ENCODE assay signal across 8 mouse cellular contexts in genomic region chr10:80146568-80147011, GRCm38 (mm10). TPM values are rescaled to one million over a fixed set of nuclear protein-coding genes. Genes with fewer than 3 reads are reported as not detected.
DNase-seq lines count a peak whose midpoint lies in the region; ATAC-seq lines count a peak whose summit lies in the region.

No protein-coding gene starts in this region.

- peaks cover 66% of the 10 kb centered on the region for H3K4me1 ChIP-seq in embryonic facial prominence, embryonic 10.5 days
- peaks cover 85% of the 10 kb centered on the region for H3K4me1 ChIP-seq in liver, embryonic 13.5 days (replicated peaks)

- peaks cover 61% of the 10 kb centered on the region for H3K36me3 ChIP-seq in embryonic facial prominence, embryonic 10.5 days (replicated peaks)
- H3K36me3 ChIP-seq in liver, embryonic 13.5 days, result peaks cover 56% of the 10 kb centered on the region

- peak overlapping the region; percentile 99 for H3K4me3 ChIP-seq in embryonic facial prominence, embryonic 10.5 days
- peak overlapping the region; percentile 91; the same call in 1 of the 2 replicates for H3K4me3 ChIP-seq in liver, embryonic 13.5 days (replicated peaks)

- WGBS in embryonic facial prominence, embryonic 10.5 days, result 67% methylated on average over 4 of the region's 4 CpGs
- 62% methylated on average over 4 of the region's 4 CpGs for WGBS in liver, embryonic 13.5 days (ENCODE audit: insufficient replicate concordance)

- DNase-seq in layer of hippocampus, adult 9-11 months, result peak; percentile 49
- DNase-seq in layer of hippocampus, postnatal 14 days (ENCODE audit: low spot score in 2 of 2), result no peak
- no peak for DNase-seq in embryonic facial prominence, embryonic 10.5 days (ENCODE audit: low spot score)
- peak; percentile 56 for DNase-seq in heart, postnatal 4 days
- DNase-seq in liver, embryonic 13.5 days, result no peak
- DNase-seq in urinary bladder, postnatal 14 days (ENCODE audit: low spot score), result no peak
- DNase-seq in left cerebral cortex, adult 9 months (ENCODE audit: low spot score in 2 of 2), result no peak
- DNase-seq in layer of hippocampus, adult 9-10 months (ENCODE audit: low spot score), result no peak

- peak overlapping the region; percentile 99 for H3K4me2 ChIP-seq in liver, embryonic 13.5 days

- peak overlapping the region; percentile 90 for H3K9ac ChIP-seq in liver, embryonic 13.5 days

- no peak for ATAC-seq in liver, embryonic 13.5 days (ENCODE audit: low read depth)

- H3K9me3 ChIP-seq in embryonic facial prominence, embryonic 10.5 days, result no peaks in the 10 kb centered on the region
- H3K9me3 ChIP-seq in liver, embryonic 13.5 days (replicated peaks), result no peaks in the 10 kb centered on the region

- no peaks in the 10 kb centered on the region for H3K27me3 ChIP-seq in embryonic facial prominence, embryonic 10.5 days (replicated peaks; ENCODE audit: low read depth, poor library complexity, severe bottlenecking)
- H3K27me3 ChIP-seq in liver, embryonic 13.5 days, result no peaks in the 10 kb centered on the region

- peak overlapping the region; percentile 100; the same call in 1 of the 2 replicates for H3K27ac ChIP-seq in embryonic facial prominence, embryonic 10.5 days (replicated peaks)
- H3K27ac ChIP-seq in liver, embryonic 13.5 days, result peak overlapping the region; percentile 98

RNA-seq across cellular contexts. Expression of gene Midn, which starts 1.5 kb away (rescaled TPM):
- 10 to 100 TPM; 90.9 to 100.0 TPM for total RNA-seq in layer of hippocampus, postnatal 14 days (2021)
- polyA plus RNA-seq in embryonic facial prominence, embryonic 10.5 days (2016; fragmentation: Nextera tagmentation; extraction: Ambion mirVana), result 22.2 TPM in 2 replicates
- total RNA-seq in heart, postnatal 4 days (2021), result 100 to 1,000 TPM; 145 to 163 TPM
- 3.0 and 3.3 TPM in 2 replicates for polyA plus RNA-seq in liver, embryonic 13.5 days (2015; fragmentation: Nextera tagmentation; extraction: Ambion mirVana)

RNA-seq across cellular contexts. Expression of gene Cbarp, which starts 6.0 kb away (rescaled TPM):
- 100 to 1,000 TPM; 401 to 436 TPM for total RNA-seq in layer of hippocampus, postnatal 14 days (2021)
- polyA plus RNA-seq in embryonic facial prominence, embryonic 10.5 days (2016; fragmentation: Nextera tagmentation; extraction: Ambion mirVana), result 4.9 and 8.5 TPM in 2 replicates
- 1 to 10 TPM; 3.7 to 5.1 TPM for total RNA-seq in heart, postnatal 4 days (2021)
- 0.54 and 0.69 TPM in 2 replicates for polyA plus RNA-seq in liver, embryonic 13.5 days (2015; fragmentation: Nextera tagmentation; extraction: Ambion mirVana)

RNA-seq across cellular contexts. Expression of gene Atp5d, which starts 8.2 kb away (rescaled TPM):
- 100 to 1,000 TPM; 397 to 417 TPM for total RNA-seq in layer of hippocampus, postnatal 14 days (2021)
- polyA plus RNA-seq in embryonic facial prominence, embryonic 10.5 days (2016; fragmentation: Nextera tagmentation; extraction: Ambion mirVana), result 491 and 493 TPM in 2 replicates
- 1,000 to 10,000 TPM in 1 of 2 experiments, 100 to 1,000 TPM in 1; 966 to 1,003 TPM for total RNA-seq in heart, postnatal 4 days (2021)
- 358 and 362 TPM in 2 replicates for polyA plus RNA-seq in liver, embryonic 13.5 days (2015; fragmentation: Nextera tagmentation; extraction: Ambion mirVana)

RNA-seq across cellular contexts. Expression of gene Cirbp, which starts 19.2 kb away (rescaled TPM):
- total RNA-seq in layer of hippocampus, postnatal 14 days (2021), result 100 to 1,000 TPM in 1 of 2 experiments, 10 to 100 TPM in 1; 93.5 to 126 TPM
- 93.2 and 110 TPM in 2 replicates for polyA plus RNA-seq in embryonic facial prominence, embryonic 10.5 days (2016; fragmentation: Nextera tagmentation; extraction: Ambion mirVana)
- total RNA-seq in heart, postnatal 4 days (2021), result 100 to 1,000 TPM; 163 to 193 TPM
- polyA plus RNA-seq in liver, embryonic 13.5 days (2015; fragmentation: Nextera tagmentation; extraction: Ambion mirVana), result 19.5 and 21.9 TPM in 2 replicates

RNA-seq across cellular contexts. Expression of gene 1600002K03Rik, which starts 26.2 kb away (rescaled TPM):
- 1 to 10 TPM; 5.1 to 5.2 TPM for total RNA-seq in layer of hippocampus, postnatal 14 days (2021)
- 10.8 and 12.0 TPM in 2 replicates for polyA plus RNA-seq in embryonic facial prominence, embryonic 10.5 days (2016; fragmentation: Nextera tagmentation; extraction: Ambion mirVana)
- total RNA-seq in heart, postnatal 4 days (2021), result 1 to 10 TPM; 1.9 to 4.9 TPM
- polyA plus RNA-seq in liver, embryonic 13.5 days (2015; fragmentation: Nextera tagmentation; extraction: Ambion mirVana), result 14.8 and 15.1 TPM in 2 replicates

Comparison
In these comparisons a context has a peak if more than half of its experiments do, and no peak if none do; other contexts are left out.
1. DNase-seq: peak in layer of hippocampus, adult 9-11 months (single experiment) and heart, postnatal 4 days (single experiment); none in layer of hippocampus, postnatal 14 days (0 of 2), embryonic facial prominence, embryonic 10.5 days (single experiment), liver, embryonic 13.5 days (single experiment), urinary bladder, postnatal 14 days (single experiment), left cerebral cortex, adult 9 months (0 of 2) and layer of hippocampus, adult 9-10 months (single experiment).
2. RNA of gene Cbarp, which starts 6.0 kb away (total RNA-seq): 401 to 436 TPM in layer of hippocampus, postnatal 14 days; 3.7 to 5.1 TPM in heart, postnatal 4 days; every median in the first group is over 10 times any median in the second.